Mouse (Mus musculus) brain, adult 2 months (tissue): ENCODE results near the gene Trp63.

Experiments
- DNase-seq: peaks from one replicate; pipeline ENCODE4 v3.0.0; 2011; ENCODE audit warnings: low read depth, low spot score

Gene Trp63

DNA sequence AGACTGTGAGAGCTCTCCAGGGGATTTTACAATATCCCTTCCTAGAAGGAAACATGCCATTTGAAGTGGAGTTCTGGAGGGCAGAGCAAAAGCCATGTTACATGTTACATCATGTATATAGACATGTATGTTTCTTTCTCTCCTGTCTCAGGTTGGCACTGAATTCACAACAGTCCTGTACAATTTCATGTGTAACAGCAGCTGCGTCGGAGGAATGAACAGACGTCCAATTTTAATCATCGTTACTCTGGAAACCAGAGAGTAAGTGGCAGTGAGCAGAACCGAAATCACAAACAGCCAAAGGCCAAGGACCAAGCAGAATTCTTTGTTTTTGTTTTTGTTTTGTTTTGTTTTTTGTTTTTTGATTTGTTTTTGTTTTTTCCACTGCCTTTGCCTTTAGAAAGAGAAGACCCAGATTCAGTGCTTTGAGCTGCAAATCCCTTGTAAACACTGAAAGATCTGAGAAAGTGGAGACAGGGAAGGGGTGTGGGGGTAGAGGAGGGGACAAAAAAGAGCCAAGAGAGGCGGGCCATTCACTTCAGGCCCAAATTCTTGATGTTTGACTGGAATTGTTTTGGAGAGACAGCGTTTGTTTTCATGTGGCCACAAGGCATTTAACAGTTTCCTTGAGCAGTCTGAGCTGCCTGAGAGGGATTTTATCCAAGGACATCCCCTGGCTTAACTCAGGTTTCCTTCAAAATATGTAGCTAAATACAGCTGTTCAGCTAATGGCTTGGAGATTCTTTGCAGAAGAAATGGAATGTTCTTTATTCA lies 181.7 kb downstream of the Trp63 start:
- DNase-seq: peak; percentile 32

DNA sequence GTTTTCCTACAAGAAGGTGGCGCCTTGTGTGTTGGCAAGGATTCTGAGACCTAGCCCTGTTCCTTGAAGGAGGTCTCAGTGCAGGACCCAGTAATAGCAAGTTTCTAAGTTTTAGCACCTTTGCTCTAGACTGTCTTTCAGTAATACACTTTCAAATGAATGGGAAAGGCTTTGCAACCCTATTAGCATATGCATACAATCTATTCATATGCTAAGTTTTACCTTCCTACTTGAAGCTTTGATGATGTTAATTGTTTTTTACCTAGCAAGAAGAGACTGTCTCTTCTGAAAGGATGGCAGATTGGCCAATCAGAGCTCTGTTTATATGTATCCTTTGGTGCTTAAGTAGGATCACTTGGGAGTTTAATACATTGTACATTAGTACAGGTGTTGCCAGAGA lies 187.9 kb downstream of the Trp63 start:
- DNase-seq: no peak

GRCm38 (mm10) chr16:25875681-25876080 lies 192.1 kb downstream of the Trp63 start:
- DNase-seq: no peak

DNA sequence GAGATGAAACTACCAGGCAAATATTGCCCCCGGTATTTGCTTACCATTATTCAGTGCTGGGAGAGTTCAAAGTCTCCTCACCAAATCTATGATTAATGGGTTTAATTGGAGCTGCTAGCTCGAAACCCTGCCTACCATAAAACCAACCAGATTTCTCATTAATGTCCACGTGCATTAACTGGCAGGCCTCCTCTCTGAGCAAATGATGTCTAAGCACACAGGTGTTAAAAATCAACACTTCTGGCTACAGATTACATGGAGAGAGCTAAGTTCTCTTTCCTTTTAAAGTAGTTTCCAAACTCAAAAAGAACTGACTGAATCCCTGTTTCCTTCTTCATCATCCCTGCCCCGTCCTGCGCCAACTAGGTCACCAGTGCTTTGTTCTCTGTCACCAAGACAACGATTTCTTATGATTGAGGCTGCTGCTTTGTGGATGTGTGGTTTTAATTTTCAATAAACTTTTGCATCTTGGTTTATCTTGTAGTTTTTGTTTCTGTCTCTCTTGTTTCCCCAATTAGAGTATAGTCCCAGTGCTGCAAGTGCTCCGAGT lies 193.9 kb downstream of the Trp63 start:
- DNase-seq: no peak

DNA sequence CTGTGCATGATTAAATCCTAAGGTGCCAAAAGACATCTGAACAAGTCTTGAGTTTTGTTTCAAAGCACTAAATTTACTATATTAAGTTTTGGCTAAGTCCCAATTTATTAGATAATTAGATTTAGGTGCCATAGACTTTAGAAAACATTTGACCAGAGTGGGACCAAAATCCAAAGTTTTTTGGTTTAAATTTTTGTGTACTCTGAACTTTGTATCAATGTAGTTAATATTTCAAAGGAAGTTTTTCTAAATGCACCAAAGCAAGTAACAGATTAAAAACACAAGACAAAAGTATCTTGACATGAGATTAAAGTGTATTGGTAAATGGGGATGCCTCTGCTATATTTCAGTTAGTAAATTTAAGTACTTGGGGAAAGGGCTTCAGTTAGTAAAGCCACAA lies 194.6 kb downstream of the Trp63 start:
- DNase-seq: no peak

- no peak for DNase-seq
Observed at GRCm38 (mm10) chr16:25899071-25899470, 215.5 kb downstream of the Trp63 start.

DNA sequence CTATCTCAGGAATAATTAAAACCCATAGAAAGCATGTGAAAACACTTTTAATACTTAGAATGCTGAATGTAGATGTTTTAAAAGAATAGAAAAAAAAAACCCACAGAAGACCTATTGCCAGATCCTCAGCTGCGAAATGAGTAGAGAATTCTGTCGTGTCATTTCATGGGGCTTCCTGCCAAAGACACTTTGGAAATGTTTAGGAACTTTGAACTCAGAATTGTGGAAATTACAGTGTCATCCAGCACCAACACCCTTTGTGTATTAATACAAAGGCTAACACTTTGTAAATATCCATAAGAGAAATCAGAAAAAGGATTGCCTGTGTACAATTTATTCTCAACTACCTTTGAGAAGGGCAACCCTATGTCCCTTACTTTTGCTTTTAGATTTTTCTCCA lies 216.1 kb downstream of the Trp63 start:
- no peak for DNase-seq

DNA sequence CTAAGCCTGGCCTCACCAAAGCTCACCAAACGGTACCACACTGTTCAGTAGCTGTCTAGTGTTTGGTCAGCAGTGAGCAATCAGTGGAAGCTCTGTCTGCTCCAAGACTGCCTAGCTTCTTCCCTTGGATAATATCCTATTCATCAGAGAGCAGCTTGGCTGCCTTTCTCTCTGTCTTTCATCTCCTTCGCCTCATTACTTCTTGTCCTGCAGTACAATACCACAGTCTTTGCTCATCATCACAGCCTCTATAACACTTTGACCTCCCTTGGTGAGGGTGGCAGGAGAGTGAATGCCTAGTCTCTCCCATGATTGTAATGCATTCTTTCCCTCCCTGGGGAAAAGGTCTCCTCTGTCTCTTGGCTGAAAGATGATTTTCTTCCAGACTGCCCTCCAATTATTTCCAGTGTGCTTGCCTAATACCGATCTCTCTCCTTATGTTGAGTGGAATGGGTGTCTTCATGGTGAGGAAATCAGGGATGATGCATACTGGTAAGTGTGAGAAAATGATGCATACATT lies 216.9 kb downstream of the Trp63 start:
- no peak for DNase-seq

DNA sequence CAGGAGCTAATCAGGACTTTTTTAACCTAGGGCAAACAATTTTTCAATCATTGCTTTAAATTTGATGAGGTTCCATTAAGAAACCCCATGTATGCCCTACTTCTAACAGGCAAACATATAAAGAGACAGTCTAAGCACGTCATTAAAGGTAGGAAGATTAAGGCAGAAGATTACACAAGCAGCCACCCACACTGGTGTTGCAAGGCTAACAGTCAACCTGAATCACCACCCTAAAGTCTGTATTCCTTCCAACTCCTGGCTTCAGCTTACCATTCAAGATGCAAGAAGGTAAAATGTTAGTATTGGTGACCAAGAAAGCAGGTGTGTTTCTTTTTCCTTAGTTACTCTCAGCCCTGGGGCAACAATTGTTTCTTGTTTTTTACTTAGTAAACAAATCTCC lies 228.6 kb downstream of the Trp63 start:
- DNase-seq: no peak

- no peak for DNase-seq
Observed at GRCm38 (mm10) chr16:25934181-25934580, 250.6 kb downstream of the Trp63 start.
